Mouse (Mus musculus) ovary, adult 18-20 months (tissue): ENCODE data around the gene Gtf2h5.

Source experiments
- DNase-seq: peaks from one replicate; pipeline ENCODE4 v3.0.0; 2022; ENCODE audit warnings: low spot score, mixed read lengths

The Gtf2h5 gene

DNA sequence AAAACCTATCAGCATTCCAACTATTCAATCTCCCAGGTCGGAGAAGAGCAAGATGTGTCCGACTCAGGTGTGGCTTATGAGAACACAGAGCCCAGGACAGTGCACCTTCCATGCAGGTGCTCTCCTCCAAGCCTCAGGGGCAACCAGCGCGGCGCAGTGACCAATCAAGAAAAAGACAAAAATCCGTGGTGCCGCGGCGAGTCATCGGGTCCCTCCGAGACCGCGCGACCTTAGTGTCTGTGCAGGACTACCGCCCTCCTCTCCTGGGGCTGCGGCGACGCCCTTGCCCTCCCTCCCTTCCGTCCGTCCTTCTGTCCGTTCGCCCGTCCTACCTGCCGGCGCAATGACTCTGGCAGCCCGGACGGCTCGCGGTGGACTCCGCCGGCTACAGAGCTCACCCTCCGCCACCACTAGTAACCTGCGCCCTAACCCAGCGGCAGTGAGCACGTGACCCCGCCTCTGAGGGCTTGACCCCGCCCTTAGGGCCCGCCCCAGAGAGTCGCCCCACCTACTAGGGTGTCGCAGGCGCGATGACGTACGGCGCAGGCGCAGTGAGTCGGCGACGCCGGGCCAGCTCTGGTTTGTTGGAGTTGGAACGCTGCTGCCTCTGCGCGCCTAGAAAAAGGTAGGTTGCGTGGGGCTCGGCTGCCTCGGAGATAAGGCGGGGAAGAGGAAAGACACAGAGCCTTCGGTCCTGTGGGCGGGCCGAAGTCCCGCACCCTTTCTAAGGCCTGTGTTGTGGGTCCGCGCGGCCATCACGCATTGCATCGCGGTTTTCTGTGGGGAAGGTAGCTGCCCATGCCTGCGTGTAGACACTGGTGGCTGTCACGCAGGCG, at the start of gene Gtf2h5, which contains the start of gene Serac1:
TSS of gene Gtf2h5 (plus strand) at position 500 of the 836 bp plus-strand sequence.
TSS of gene Serac1 (minus strand) at position 455 of the 836 bp plus-strand sequence.
- DNase-seq: peak; percentile 95

DNA sequence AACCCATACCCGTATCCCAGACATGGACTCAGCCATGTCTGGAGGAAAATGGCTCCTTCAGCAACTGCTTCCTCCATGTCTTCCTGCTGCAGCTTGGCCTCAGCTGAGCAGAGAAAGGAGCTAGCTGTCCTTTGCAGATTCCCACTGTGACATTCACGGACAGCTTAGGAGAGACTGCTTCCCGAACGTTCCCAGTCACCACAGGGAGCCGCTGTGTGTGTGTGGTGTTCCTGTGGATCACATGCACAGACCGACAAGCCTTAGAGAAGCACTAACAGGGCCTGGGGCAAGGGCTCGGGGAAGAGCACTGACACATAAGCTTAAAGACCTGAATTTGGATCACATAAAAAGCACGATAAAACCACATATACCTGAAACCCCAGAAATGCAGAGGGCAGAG, 43.9 kb upstream of the Gtf2h5 start:
- DNase-seq: no peak

DNA sequence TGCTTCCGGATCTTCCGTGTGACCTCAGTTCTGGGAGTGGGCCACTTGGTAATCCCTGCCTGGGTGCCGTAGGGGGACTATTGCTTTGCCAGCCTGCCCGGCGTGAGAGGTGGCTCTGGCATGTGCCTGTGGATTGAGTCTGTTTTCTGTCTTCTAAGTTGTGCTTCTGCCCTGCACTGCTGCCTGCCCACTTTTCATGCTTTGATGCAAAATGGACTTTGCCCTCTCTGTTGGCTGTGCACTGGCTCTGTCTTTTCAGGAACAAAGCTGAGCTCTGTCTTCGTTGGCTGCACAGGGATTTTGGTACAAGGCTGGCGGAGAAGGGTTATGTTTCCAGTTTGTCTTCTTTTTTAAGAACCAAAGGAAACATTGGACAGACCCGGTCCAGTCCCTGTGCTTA, 43.1 kb upstream of the Gtf2h5 start:
- DNase-seq: no peak

DNA sequence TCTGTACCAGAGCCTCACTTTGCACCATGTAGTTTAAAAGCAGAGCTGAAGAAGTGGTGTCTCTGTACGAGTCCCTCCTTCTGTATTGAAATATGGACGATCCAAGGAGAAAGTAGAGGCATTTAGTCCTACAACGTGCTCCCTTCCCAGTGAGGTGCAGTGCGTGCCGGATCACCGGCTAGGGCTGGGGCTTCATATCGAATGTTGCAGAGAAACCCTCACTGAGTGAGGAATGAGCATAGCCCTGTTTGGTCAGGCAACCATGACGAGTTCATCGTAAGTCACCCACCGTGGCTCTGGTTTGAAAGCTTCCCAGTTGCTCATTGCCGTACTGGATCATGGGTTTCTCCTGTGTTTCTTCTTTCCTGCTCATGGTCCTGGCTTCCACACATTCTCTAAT, 42.7 kb upstream of the Gtf2h5 start:
- no peak for DNase-seq

DNA sequence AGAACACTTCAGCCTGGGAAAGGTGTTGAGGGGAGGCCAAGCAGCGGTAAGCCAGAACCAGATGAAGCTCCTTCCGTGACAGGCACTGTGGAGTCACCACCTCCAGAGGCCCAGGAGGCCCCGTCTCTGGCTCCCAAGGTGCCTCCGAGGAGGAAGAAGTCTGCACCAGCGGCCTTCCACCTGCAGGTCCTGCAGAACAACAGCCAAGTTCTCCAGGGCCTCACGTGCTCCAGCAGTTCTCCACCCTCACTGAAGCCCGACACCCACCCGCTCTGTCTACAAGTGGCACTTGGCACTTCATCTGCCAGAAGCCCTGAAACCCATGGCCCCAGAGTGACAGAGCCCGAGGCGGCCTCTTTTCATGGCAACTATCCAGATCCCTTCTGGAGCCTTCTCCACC, 42.1 kb upstream of the Gtf2h5 start:
- no peak for DNase-seq

DNA sequence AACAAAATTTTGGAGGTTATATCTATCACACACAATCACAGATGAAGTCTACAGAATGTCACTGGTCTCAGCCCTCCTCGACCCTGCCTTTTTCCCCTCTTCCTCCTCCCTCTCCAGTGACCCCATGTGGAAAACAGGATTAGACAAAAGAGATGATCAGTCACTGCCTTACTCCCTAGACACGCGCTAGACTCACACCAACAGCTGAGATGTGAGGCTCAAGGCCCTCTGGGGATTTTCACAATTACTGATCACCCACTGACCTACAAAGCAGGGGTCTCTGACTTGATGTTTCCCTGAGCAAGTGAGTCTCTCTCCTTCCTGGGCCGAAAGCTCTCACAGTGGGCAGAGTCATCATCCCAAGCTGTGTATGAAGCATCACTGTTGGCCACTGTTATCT, 26.8 kb upstream of the Gtf2h5 start:
- DNase-seq: no peak

DNA sequence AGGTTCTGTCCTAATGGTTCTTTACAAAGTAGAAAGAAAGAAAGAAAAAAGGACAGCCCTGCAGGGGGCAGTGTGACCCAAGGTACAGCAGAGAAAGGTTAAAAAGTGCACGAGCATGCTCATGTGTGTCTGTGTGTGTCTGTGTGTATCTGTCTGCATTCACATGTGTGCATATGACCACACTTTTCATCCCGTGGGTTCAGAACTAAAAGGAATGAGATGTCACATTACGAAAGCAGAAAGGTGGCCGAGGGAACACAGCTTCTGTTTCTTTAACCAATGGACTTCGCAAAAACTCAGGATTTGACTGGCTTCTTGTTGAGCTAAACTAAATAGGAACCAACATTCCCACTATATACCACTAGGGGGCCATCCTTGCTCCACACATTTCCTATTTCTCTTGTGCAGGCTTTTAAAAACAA, 24.6 kb upstream of the Gtf2h5 start:
- no peak for DNase-seq

DNA sequence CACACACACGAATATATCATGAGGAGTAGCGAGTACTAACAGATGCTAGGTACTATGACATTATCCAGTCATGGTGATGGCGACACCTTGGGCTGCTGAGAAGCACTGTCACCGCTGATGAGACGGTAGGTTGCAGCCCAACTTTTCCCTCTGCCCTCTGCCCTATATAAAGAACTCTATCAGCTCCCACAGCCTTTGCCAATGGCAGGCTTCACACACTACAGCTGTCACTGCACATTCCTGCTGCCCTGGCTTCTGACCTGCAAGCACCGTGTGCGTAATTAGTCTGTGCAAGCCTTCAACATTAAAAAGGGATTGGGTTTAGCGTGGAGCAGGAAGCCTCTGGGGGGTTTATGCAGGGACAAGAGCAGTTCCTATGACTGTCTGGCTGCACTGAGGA, 16.8 kb upstream of the Gtf2h5 start:
- DNase-seq: no peak

DNA sequence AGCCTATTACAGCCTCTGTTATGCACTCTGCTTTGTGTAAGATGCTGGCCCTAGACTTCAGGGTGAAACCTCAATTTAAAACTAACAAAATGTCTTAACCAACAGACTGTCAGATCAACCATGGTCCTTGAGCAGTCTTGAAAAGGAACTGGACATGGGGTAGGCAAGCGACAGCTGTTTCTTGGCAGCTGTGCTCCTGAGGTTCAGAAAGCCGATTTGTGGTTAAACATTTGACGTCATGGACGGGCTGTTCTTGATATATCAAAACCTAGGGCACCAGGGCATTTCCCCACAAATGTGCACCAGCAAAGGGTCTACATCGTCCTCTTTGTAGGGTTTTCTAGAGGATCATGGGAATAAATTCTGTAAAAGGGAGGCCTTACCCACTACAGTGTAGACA, 16.1 kb upstream of the Gtf2h5 start:
- no peak for DNase-seq

DNA sequence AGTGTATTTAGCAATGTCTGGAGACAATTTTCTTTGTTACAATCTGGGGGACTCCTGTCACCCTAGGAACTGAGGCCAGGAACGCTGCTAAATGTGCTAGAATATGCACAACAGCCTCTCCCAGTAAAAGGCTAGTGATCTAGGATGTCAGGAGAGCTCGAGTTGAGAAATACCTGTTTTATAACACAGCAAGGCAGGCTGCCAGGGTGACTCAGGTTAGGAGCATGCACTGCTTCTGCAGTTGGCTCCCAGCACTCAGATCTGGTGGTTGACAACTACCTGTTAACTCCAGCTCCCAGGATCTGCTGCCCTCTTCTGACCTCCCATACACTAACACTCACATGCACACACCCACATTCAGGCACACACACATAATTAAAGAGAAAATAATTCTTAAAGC, 13.6 kb upstream of the Gtf2h5 start:
- no peak for DNase-seq

DNA sequence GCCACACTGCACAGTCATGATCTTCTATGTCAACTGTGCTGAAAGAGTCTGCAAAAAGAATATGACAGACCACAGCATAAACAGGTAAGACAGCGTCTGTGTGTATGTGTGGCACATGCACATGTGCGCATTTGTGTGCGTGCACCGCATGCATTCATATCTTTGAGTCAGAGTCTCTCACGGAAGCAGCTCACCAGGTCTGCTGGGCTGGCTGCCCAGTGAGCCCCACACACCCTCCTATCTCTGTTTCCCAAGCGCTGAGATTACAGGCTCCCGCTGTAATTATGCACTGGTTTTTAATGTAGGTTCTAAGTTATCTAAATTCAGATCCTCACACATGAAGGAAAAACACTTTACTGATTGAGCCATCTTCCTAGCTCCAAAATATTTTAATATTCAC, 12.0 kb upstream of the Gtf2h5 start:
- DNase-seq: no peak

DNA sequence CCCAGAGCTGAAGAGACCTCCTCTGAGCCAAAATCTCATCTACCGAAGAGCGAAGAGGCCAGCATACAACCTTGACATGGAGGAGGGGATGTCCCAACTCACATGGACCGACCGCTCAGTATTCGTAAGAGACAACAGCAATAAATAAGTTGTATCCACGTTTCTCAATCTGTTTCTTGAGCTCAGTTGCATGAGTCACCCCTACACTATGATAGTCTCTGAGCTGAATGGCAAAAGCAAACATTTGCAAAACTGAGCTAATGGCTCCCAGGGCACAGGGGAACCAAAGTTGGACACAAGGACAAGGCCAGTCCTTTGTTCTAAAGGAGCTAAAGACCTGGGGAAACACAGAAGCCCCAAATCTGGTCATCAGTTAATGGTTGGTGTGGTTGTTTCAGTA, 9.7 kb upstream of the Gtf2h5 start:
- DNase-seq: no peak

DNA sequence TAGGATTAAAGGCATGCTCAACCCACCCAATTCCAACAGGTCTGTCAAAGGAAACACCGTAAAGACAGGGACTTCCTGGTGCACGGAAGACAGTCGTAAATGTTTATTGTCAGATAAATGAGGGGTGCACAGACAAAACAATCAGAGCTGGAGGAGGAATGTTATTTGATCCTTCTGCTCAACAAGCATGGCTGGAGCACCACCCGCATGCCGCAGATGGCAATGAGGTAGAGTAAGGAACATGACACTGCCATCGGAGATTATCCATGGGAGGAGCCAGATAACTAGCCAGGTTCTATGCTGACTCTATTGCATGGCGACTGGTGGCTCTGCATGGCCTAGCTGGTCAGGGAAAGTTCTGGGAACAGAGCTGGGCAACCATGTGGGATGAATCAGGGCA, 6.2 kb upstream of the Gtf2h5 start:
- no peak for DNase-seq

DNA sequence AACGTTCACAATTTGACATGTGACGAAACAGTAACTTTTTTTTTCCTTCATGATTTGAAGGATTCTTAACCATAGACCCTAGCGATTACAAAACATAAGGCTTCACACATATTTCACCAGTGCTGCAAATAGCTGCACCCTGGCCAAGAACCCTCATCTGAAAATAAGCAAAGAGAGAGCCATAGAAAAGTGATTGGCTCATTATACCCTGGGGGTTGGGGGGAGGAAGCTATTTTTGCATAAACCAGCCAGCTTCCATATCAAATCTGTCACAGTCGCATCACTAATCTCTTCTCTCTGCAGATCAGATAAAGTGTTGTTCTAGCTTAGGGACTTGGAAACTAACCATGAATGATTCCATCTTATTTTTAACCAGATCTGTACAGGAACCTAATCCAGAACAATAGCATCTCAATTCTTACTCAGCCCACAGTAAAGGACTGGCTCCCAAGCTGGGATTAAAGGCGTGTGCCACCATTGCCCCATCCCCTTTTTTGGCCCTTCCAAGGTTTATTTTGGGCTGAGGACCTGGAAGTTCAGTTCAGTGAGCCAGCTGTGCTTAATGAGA, 3.8 kb downstream of the Gtf2h5 start:
- no peak for DNase-seq

DNA sequence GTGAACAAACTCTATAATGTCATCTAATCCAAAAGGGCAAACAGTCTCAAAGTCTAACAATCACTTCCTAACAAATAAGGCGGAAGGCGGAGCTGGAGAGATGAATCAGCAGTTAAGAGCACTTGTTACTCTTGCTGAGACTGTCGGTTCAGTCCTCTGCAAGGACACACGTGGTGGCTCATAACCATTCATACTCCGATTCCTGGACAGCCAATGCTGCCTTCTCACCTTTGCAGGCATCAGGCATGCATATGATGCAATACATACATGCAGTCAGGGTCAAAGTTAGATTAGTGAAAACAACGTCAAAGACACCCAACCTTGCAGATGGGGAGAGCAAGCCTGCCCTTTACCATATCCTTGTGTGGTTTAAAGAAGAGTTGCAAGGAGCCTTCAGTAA, 12.0 kb downstream of the Gtf2h5 start:
- DNase-seq: no peak

DNA sequence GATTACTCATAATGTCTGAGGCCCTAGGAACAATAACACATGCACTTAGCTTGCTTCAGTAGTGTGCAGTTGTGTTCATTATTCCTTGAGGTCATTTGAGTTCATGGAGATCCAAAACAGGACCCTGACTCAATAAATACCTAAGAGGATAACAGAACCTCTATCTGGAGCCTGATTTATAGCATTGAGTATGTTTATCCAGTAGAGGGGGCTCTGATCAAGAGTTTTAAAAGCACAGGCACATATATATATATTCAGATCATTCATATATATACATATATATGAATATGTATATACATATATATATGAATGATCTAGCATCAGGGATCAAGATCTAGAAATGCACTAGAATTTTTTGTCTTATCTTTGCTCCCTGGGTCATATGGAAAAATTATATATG, 16.0 kb downstream of the Gtf2h5 start:
- no peak for DNase-seq

DNA sequence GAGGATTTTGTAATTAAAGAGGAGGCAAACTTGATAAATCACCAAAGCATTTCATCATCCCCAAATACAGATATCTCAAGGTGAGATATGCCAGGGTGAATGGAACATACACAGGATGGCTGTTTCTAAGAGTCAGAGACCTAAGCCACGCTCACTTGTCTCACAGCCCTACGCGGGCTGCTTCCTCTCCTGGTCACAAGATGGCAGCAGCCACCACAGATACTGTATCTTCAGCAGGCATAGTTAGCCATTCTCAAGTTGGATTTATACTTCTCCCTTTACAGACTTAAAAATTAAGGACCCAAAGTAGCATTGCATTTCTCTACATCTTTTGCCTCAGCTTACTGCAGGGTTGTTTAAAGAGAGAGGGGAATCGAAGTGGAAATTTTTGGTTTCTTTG, 18.3 kb downstream of the Gtf2h5 start:
- DNase-seq: no peak

DNA sequence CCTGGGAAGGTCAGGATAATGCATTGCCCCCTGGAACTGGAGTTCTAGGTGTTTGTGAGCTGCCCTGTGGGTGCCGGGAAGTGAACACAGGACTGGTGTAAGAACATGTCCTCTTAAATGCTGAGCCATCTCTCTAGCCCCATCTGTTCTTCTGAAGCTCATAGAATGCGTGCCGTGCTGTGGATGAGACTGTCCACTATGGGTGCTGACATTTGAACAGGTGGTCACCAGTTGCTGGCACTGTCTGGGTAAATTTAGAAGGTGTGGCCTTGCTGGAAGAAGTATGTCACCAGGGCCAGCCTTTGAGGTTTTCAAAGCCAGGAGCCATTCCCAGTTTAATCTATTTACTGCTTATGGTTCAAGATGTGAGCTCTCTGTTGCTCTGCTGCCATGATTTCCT, 22.7 kb downstream of the Gtf2h5 start:
- DNase-seq: no peak

DNA sequence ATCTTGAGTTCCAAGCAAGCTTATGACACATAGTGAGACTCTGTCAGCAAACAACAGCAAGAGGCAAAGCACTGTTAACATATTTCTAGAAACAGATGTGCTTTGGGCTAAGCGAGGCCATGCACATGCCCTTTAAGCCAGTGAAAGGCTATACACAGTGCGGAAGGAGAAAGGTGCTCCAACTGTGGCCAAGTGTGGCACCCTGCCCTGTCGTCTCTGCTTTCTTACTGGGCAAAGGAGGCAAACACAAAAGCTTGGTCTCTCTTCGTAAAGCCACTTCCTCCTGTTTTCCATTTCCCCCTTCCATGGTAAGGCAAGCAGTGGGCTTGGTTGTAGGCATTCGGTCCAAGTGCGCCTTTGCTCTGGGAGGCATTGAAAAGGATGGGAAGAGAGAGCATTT, 24.0 kb downstream of the Gtf2h5 start:
- DNase-seq: no peak

DNA sequence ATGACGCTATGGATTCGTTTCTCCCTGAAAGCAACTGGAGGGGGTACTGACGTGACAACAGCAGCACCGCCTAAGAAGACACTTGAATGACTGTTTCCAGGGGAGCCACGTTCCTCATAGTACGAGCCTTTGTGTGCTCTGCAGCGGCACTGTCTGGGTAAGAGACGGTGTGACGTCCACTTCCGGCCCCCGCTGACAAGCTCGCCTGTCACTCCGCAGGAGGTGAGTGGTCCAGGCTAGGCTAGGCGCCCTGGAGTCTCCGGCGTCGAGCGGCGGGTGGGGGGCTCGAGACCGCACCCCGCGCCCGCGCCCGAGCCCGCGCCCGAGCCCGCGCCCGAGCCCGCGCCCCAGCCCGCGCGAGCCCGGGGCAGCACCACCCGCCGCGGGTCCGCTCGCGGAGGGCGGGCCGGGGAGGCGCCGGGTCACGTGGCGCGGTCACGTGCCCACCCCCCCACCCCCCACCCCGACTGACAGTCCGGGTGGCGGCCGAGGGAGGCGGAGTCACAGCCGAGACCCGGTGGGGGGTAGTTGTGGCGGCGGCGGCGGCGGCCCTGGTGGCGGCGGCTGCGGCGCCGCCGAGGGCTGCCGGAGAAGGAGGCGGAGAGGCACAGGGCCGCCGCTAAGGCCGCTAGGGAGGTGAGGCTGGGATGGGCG, 26.9 kb downstream of the Gtf2h5 start, which contains the start of gene Tulp4:
TSS of gene Tulp4 (plus strand) at position 77 of the 654 bp plus-strand sequence.
- peak; percentile 75 for DNase-seq

DNA sequence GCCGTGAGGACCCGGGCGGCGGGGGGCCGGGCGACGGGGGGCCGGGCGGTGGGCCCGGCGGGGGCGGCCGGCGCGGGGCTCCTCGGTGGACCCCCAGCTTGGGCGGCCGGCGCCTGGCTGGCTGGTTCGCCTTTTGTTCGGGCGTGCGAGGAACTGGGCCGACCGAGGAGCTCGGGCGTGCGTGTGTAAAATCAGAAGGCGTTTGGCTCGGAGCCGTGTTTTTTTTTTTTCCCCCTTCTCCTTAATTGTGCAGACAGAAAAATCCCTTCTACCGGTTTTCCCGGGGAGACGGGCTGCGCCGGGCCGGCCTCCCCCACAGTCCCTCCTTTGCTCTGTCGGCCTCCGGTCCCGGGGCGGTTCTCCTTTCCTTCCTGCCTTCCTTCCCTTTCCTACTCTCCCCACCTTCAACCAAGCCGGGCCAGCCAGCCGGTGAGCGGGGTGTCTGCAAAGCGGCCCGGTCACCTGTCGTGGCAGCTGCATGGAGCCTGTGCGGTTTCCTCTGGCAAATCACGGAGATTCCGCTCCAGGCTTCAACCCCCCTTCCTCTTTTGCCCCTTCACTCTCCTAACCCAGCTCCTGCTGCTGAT, 27.5 kb downstream of the Gtf2h5 start:
- peak; percentile 17 for DNase-seq

DNA sequence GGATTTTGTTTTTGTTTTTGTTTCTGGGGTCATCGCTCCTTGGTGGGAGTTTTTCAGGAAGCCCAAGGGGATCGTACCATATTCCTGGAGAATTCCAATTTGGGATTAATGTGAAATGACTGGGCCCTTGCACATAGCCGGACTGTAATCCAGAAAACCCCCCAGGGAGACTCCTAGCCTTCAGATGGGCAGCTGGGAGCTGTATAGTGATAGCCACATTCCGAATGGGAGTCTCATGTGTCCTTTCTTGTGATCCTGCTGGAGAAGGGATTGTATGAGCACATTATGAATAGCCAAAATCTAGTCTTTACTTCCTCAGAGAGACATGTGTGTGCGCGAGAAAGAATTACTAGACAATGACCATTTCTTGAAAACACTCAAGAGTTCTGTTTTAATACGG, 28.6 kb downstream of the Gtf2h5 start:
- no peak for DNase-seq

DNA sequence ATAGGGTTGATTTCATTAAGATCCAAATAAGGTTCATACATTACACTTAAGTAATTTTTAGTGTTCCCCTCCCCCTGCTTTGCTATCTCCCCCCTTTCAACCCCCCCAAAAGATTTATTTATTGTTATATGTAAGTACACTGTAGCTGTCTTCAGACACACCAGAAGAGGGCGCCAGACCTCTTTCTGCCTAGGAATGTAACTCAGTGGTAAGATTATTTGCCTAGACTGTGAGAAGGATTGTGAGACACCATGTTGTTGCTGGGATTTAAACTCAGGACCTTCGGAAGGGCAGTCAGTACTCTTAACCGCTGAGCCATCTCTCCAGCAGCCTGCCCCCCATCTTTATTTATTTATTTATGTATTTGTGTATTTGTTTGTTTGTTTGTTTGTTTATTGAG, 31.4 kb downstream of the Gtf2h5 start:
- DNase-seq: no peak
